Mouse (Mus musculus): ENCODE data around the gene Hk3. TPM values are rescaled to one million over a fixed set of nuclear protein-coding genes. Genes with fewer than 3 reads are reported as not detected.

Gene Hk3
- polyA plus RNA-seq, 1 experiment from 2014 or later: 0.43 TPM

GRCm38 (mm10) chr13:54994576-54994975 lies 26.6 kb downstream of the Hk3 start:
- Histone ChIP-seq H3K27ac (peak overlapping the region; percentile 43; the same call in 1 of the 2 replicates), H3K27me3 (ENCODE audit: insufficient read depth, poor library complexity, severe bottlenecking) (peaks cover 64% of the 10 kb centered on the region), H3K4me1 (peaks cover 27% of the 10 kb centered on the region), H3K4me3 (no peak overlapping the region), H3K9me3 (no peaks in the 10 kb centered on the region), H3K36me3 (no peaks in the 10 kb centered on the region)
- 18% methylated on average over 4 of the region's 4 CpGs for WGBS
- no peak for DNase-seq (ENCODE audit: low spot score)

GRCm38 (mm10) chr13:54992215-54992614 lies 29.0 kb downstream of the Hk3 start:
- H3K9me3 ChIP-seq: no peaks in the 10 kb centered on the region
- H3K27ac ChIP-seq: no peak overlapping the region
- WGBS: 86% methylated on average over 7 of the region's 7 CpGs
- no peak for DNase-seq (ENCODE audit: low spot score)
- peaks cover 57% of the 10 kb centered on the region for H3K27me3 ChIP-seq (ENCODE audit: insufficient read depth, poor library complexity, severe bottlenecking)
- no peaks in the 10 kb centered on the region for H3K36me3 ChIP-seq
- peaks cover 42% of the 10 kb centered on the region for H3K4me1 ChIP-seq
- no peak overlapping the region for H3K4me3 ChIP-seq

GRCm38 (mm10) chr13:54988181-54988760 lies 32.9 kb downstream of the Hk3 start:
- peaks cover 67% of the 10 kb centered on the region for H3K27me3 ChIP-seq (ENCODE audit: insufficient read depth, poor library complexity, severe bottlenecking)
- peak overlapping the region; percentile 44; the same call in 1 of the 2 replicates for H3K27ac ChIP-seq

GRCm38 (mm10) chr13:54987405-54987804 lies 33.8 kb downstream of the Hk3 start:
- Histone ChIP-seq H3K27me3 (ENCODE audit: insufficient read depth, poor library complexity, severe bottlenecking) (peaks cover 62% of the 10 kb centered on the region), H3K27ac (peak overlapping the region; percentile 31; the same call in 1 of the 2 replicates), H3K4me3 (no peak overlapping the region), H3K36me3 (no peaks in the 10 kb centered on the region), H3K4me1 (peaks cover 22% of the 10 kb centered on the region), H3K9me3 (no peaks in the 10 kb centered on the region)
- no peak for DNase-seq (ENCODE audit: low spot score)
- 75% methylated on average over 9 of the region's 9 CpGs for WGBS

More at GRCm38 (mm10) chr13:54988181-54988760, 32.9 kb downstream of the Hk3 start:
- Histone ChIP-seq H3K36me3 (no peaks in the 10 kb centered on the region), H3K4me1 (peaks cover 27% of the 10 kb centered on the region), H3K9me3 (no peaks in the 10 kb centered on the region), H3K4me3 (no peak overlapping the region)
- DNase-seq (ENCODE audit: low spot score): no peak
- 25% methylated on average over 7 of the region's 7 CpGs for WGBS

- H3K4me3 ChIP-seq: no peak overlapping the region
- H3K9me3 ChIP-seq: no peaks in the 10 kb centered on the region
- H3K27ac ChIP-seq: no peak overlapping the region
- H3K27me3 ChIP-seq (ENCODE audit: insufficient read depth, poor library complexity, severe bottlenecking): peaks cover 71% of the 10 kb centered on the region
- no peaks in the 10 kb centered on the region for H3K36me3 ChIP-seq
- peaks cover 21% of the 10 kb centered on the region for H3K4me1 ChIP-seq
- 31% methylated on average over 2 of the region's 2 CpGs for WGBS
- no peak for DNase-seq (ENCODE audit: low spot score)
Observed at GRCm38 (mm10) chr13:54983614-54984013, 37.6 kb downstream of the Hk3 start.

- no peak overlapping the region for H3K4me3 ChIP-seq
- peaks cover 15% of the 10 kb centered on the region for H3K4me1 ChIP-seq
- peaks cover 74% of the 10 kb centered on the region for H3K27me3 ChIP-seq (ENCODE audit: insufficient read depth, poor library complexity, severe bottlenecking)
- no peaks in the 10 kb centered on the region for H3K9me3 ChIP-seq
- no peaks in the 10 kb centered on the region for H3K36me3 ChIP-seq
- WGBS: 64% methylated on average over 8 of the region's 8 CpGs
- DNase-seq (ENCODE audit: low spot score): no peak
- no peak overlapping the region for H3K27ac ChIP-seq
Observed at GRCm38 (mm10) chr13:54983001-54983400, 38.2 kb downstream of the Hk3 start.

- Histone ChIP-seq H3K9me3 (no peaks in the 10 kb centered on the region), H3K4me1 (0 out of 2 replicates have a peak, but pooled peaks cover 9% of the 10 kb centered on the region), H3K4me3 (no peak overlapping the region), H3K27ac (no peak overlapping the region), H3K36me3 (no peaks in the 10 kb centered on the region), H3K27me3 (ENCODE audit: insufficient read depth, poor library complexity, severe bottlenecking) (peaks cover 65% of the 10 kb centered on the region)
- DNase-seq (ENCODE audit: low spot score): no peak
- WGBS: 72% methylated on average over 12 of the region's 12 CpGs
Observed at GRCm38 (mm10) chr13:54980957-54981356, 40.2 kb downstream of the Hk3 start.

- H3K4me1 ChIP-seq: peaks cover 15% of the 10 kb centered on the region; the same call in 1 of the 2 replicates
- peaks cover 62% of the 10 kb centered on the region for H3K27me3 ChIP-seq (ENCODE audit: insufficient read depth, poor library complexity, severe bottlenecking)
- H3K27ac ChIP-seq: no peak overlapping the region
- H3K9me3 ChIP-seq: no peaks in the 10 kb centered on the region
- DNase-seq (ENCODE audit: low spot score): no peak
- 54% methylated on average over 8 of the region's 8 CpGs for WGBS
- no peaks in the 10 kb centered on the region for H3K36me3 ChIP-seq
- H3K4me3 ChIP-seq: no peak overlapping the region
Observed at GRCm38 (mm10) chr13:54978804-54979203, 42.4 kb downstream of the Hk3 start.

- H3K9me3 ChIP-seq: no peaks in the 10 kb centered on the region
- H3K4me3 ChIP-seq: no peak overlapping the region
- H3K4me1 ChIP-seq: peaks cover 15% of the 10 kb centered on the region; the same call in 1 of the 2 replicates
- no peak overlapping the region for H3K27ac ChIP-seq
- 53% methylated on average over 3 of the region's 3 CpGs for WGBS
- DNase-seq (ENCODE audit: low spot score): no peak
- H3K36me3 ChIP-seq: no peaks in the 10 kb centered on the region
- peaks cover 48% of the 10 kb centered on the region for H3K27me3 ChIP-seq (ENCODE audit: insufficient read depth, poor library complexity, severe bottlenecking)
Observed at GRCm38 (mm10) chr13:54975546-54975945, 45.6 kb downstream of the Hk3 start.

- WGBS: 35% methylated on average over 14 of the region's 14 CpGs
- H3K36me3 ChIP-seq: no peaks in the 10 kb centered on the region
- no peak overlapping the region for H3K4me3 ChIP-seq
- peaks cover 5% of the 10 kb centered on the region; the same call in 1 of the 2 replicates for H3K4me1 ChIP-seq
- H3K27ac ChIP-seq: no peak overlapping the region
- DNase-seq (ENCODE audit: low spot score): peak; percentile 83
- peaks cover 42% of the 10 kb centered on the region for H3K27me3 ChIP-seq (ENCODE audit: insufficient read depth, poor library complexity, severe bottlenecking)
- H3K9me3 ChIP-seq: no peaks in the 10 kb centered on the region
Observed at GRCm38 (mm10) chr13:54970521-54971247, 50.5 kb downstream of the Hk3 start.

GRCm38 (mm10) chr13:54969513-54969912 lies 51.7 kb downstream of the Hk3 start:
- WGBS: 56% methylated on average over 9 of the region's 9 CpGs
- no peak overlapping the region for H3K4me3 ChIP-seq
- DNase-seq (ENCODE audit: low spot score): no peak

GRCm38 (mm10) chr13:54968636-54969035 lies 52.5 kb downstream of the Hk3 start:
- Histone ChIP-seq H3K27me3 (ENCODE audit: insufficient read depth, poor library complexity, severe bottlenecking) (peaks cover 30% of the 10 kb centered on the region), H3K9me3 (no peaks in the 10 kb centered on the region), H3K4me1 (no peaks in the 10 kb centered on the region), H3K36me3 (no peaks in the 10 kb centered on the region), H3K27ac (no peak overlapping the region), H3K4me3 (no peak overlapping the region)
- no peak for DNase-seq (ENCODE audit: low spot score)
- 57% methylated on average over 5 of the region's 5 CpGs for WGBS

More at GRCm38 (mm10) chr13:54969513-54969912, 51.7 kb downstream of the Hk3 start:
- H3K27me3 ChIP-seq (ENCODE audit: insufficient read depth, poor library complexity, severe bottlenecking): peaks cover 34% of the 10 kb centered on the region
- no peaks in the 10 kb centered on the region for H3K9me3 ChIP-seq
- H3K27ac ChIP-seq: no peak overlapping the region
- H3K36me3 ChIP-seq: no peaks in the 10 kb centered on the region
- no peaks in the 10 kb centered on the region for H3K4me1 ChIP-seq

- Histone ChIP-seq H3K27ac (no peak overlapping the region), H3K4me1 (0 out of 2 replicates have a peak, but pooled peaks cover 3% of the 10 kb centered on the region)
- WGBS: 80% methylated on average over 11 of the region's 11 CpGs
Observed at GRCm38 (mm10) chr13:54967501-54967900, 53.7 kb downstream of the Hk3 start.

More at GRCm38 (mm10) chr13:54967501-54967900, 53.7 kb downstream of the Hk3 start:
- no peak for DNase-seq (ENCODE audit: low spot score)
- no peaks in the 10 kb centered on the region for H3K36me3 ChIP-seq
- no peaks in the 10 kb centered on the region for H3K9me3 ChIP-seq
- H3K4me3 ChIP-seq: no peak overlapping the region
- H3K27me3 ChIP-seq (ENCODE audit: insufficient read depth, poor library complexity, severe bottlenecking): peaks cover 22% of the 10 kb centered on the region

Data from heart, embryonic 10.5 days (tissue).